Mouse (Mus musculus) brain, embryonic 14.5 days (tissue): ENCODE measurements around the gene Tbc1d2b.

Experiments used
- CTCF ChIP-seq: fragments of 200-500 bp; IDR thresholded peaks from 2 replicates; pipeline ENCODE4 v1.5.1; 2012; ENCODE audit warnings: inconsistent platforms, mild to moderate bottlenecking, moderate library complexity, borderline replicate concordance; ENCODE audit not compliant: insufficient read depth, insufficient read length; ENCODE audit errors: extremely low read depth
- POLR2A ChIP-seq: fragments of 200-500 bp; IDR thresholded peaks from 2 replicates; pipeline ENCODE4 v1.6.1; 2012; ENCODE audit warnings: mild to moderate bottlenecking, inconsistent platforms, borderline replicate concordance; ENCODE audit not compliant: poor library complexity, insufficient read depth, insufficient read length, severe bottlenecking; ENCODE audit errors: extremely low read depth

DNA sequence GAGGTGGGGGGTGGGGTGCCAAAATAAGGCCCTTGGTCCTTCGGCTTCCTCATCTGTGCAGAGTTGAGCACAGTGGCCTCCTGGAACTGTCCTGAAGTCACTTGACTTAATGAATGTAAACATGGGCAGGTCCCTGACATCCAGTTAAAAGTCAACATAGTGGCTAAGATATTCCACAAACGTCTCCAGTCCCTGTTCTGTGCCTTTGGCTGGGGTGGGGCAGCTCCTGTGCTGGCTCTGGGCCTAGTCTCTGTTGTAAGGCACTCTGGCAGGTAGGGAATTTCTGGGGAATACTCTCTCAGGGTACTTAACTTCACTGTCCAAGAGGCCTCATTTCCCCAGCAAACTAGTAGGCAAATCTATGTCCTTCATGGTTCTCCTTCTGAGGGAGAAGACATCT is 4.9 kb upstream of the Tbc1d2b start:
- no peak for TF ChIP-seq CTCF
- TF ChIP-seq POLR2A = no peak
